Mouse (Mus musculus) thymus, postnatal 0 days (tissue): ENCODE results near the gene Rab11a. TPM values are rescaled to one million over a fixed set of nuclear protein-coding genes. Genes with fewer than 3 reads are reported as not detected.
"Not testable (repeated sequence)": the region's sequence is repeated elsewhere in the genome, so short reads cannot be mapped to it uniquely, and the experiment has no call there.

ENCODE experiments used
- DNase-seq: peaks from one replicate; pipeline ENCODE4 v3.0.0-alpha.2; 2015; ENCODE audit warnings: low spot score
- polyA plus RNA-seq: library from polyadenylated mRNA; unstranded; fragments of >200 nt; fragmentation: Nextera tagmentation; extraction: Ambion mirVana; gene quantifications from 2 replicates; pipeline ENCODE4 v1.2.1, GENCODE M21; 2015

Gene Rab11a
- polyA plus RNA-seq, 1 experiment from 2014 or later: 404 TPM

GRCm38 (mm10) chr9:64747735-64748134, 10.2 kb upstream of the Rab11a start:
- no peak for DNase-seq

GRCm38 (mm10) chr9:64742453-64742852, 4.9 kb upstream of the Rab11a start:
- DNase-seq: no peak

- DNase-seq: no peak
Observed at GRCm38 (mm10) chr9:64739001-64739400, 1.4 kb upstream of the Rab11a start.

GRCm38 (mm10) chr9:64736639-64737405, 736 bp downstream of the Rab11a start:
- DNase-seq: peak; percentile 36

GRCm38 (mm10) chr9:64736076-64736638, 1.4 kb downstream of the Rab11a start:
- DNase-seq: no peak

- DNase-seq: not testable (repeated sequence)
Observed at GRCm38 (mm10) chr9:64734992-64735391, 2.6 kb downstream of the Rab11a start.

- peak; percentile 67 for DNase-seq
Observed at GRCm38 (mm10) chr9:64734166-64734565, 3.4 kb downstream of the Rab11a start.

- no peak for DNase-seq
Observed at GRCm38 (mm10) chr9:64731029-64731560, 6.5 kb downstream of the Rab11a start.

- DNase-seq: no peak
Observed at GRCm38 (mm10) chr9:64726454-64726853, 11.1 kb downstream of the Rab11a start.

- no peak for DNase-seq
Observed at GRCm38 (mm10) chr9:64719526-64720163, 17.9 kb downstream of the Rab11a start.

GRCm38 (mm10) chr9:64710291-64710690, 27.3 kb downstream of the Rab11a start:
- not testable (repeated sequence) for DNase-seq

- DNase-seq: no peak
Observed at GRCm38 (mm10) chr9:64704073-64704840, 33.3 kb downstream of the Rab11a start.

- DNase-seq: no peak
Observed at GRCm38 (mm10) chr9:64703420-64703965, 34.1 kb downstream of the Rab11a start.

- no peak for DNase-seq
Observed at GRCm38 (mm10) chr9:64702937-64703336, 34.6 kb downstream of the Rab11a start.

- no peak for DNase-seq
Observed at GRCm38 (mm10) chr9:64702391-64702790, 35.2 kb downstream of the Rab11a start.

GRCm38 (mm10) chr9:64701651-64702050, 35.9 kb downstream of the Rab11a start:
- no peak for DNase-seq

GRCm38 (mm10) chr9:64700451-64701311, 36.9 kb downstream of the Rab11a start:
- no peak for DNase-seq

- no peak for DNase-seq
Observed at GRCm38 (mm10) chr9:64698586-64698985, 39.0 kb downstream of the Rab11a start.

GRCm38 (mm10) chr9:64697677-64698076, 39.9 kb downstream of the Rab11a start:
- no peak for DNase-seq

GRCm38 (mm10) chr9:64697006-64697405, 40.6 kb downstream of the Rab11a start:
- DNase-seq: no peak
